Mouse (Mus musculus): ENCODE results near the gene Apobec1. TPM values are rescaled to one million over a fixed set of nuclear protein-coding genes. Genes with fewer than 3 reads are reported as not detected.

Apobec1 gene
- polyA plus RNA-seq, 1 experiment from 2014 or later: 8.9 TPM

GRCm38 (mm10) chr6:122571617-122571959, 30.7 kb downstream of the Apobec1 start:
- H3K4me2 ChIP-seq (replicated peaks; ENCODE audit: low read depth, low read length): no peak overlapping the region
- no peaks in the 10 kb centered on the region for H3K9me3 ChIP-seq (ENCODE audit: low read length)
- H3K36me3 ChIP-seq (ENCODE audit: insufficient read depth, low read length): no peaks in the 10 kb centered on the region
- no peaks in the 10 kb centered on the region for H3K27me3 ChIP-seq (replicated peaks; ENCODE audit: insufficient read depth, low read length)
- no peak for DNase-seq (ENCODE audit: low spot score)
- no peak overlapping the region for H3K4me3 ChIP-seq (ENCODE audit: low read depth, low read length)
- TF ChIP-seq CTCF (IDR thresholded peaks at IDR 0.05) (no peak), EP300 (IDR thresholded peaks at IDR 0.05) (no peak)
- ATAC-seq: no peak
- no peaks in the 10 kb centered on the region for H3K4me1 ChIP-seq (ENCODE audit: insufficient read depth, low read depth, low read length)
- no peak overlapping the region for H3K9ac ChIP-seq (replicated peaks; ENCODE audit: low read depth)
- whole genome bisulfite sequencing: 54% methylated on average over 3 of the region's 3 CpGs
- no peak overlapping the region for H3K27ac ChIP-seq (ENCODE audit: low read length)

- H3K9ac ChIP-seq (replicated peaks; ENCODE audit: low read depth): no peak overlapping the region
- no peaks in the 10 kb centered on the region for H3K36me3 ChIP-seq (ENCODE audit: insufficient read depth, low read length)
- H3K4me2 ChIP-seq (replicated peaks; ENCODE audit: low read depth, low read length): no peak overlapping the region
- WGBS: 35% methylated on average over 8 of the region's 8 CpGs
- H3K4me3 ChIP-seq (ENCODE audit: low read depth, low read length): no peak overlapping the region
- no peaks in the 10 kb centered on the region for H3K9me3 ChIP-seq (ENCODE audit: low read length)
- peak; percentile 54 for DNase-seq (ENCODE audit: low spot score)
- peak; percentile 58; the same call in 1 of the 2 replicates for TF ChIP-seq EP300 (IDR thresholded peaks at IDR 0.05)
- TF ChIP-seq CTCF (IDR thresholded peaks at IDR 0.05): no peak
- H3K27me3 ChIP-seq (replicated peaks; ENCODE audit: insufficient read depth, low read length): no peaks in the 10 kb centered on the region
- ATAC-seq: peak; percentile 55
- no peak overlapping the region for H3K27ac ChIP-seq (ENCODE audit: low read length)
- H3K4me1 ChIP-seq (ENCODE audit: insufficient read depth, low read depth, low read length): no peaks in the 10 kb centered on the region
Observed at GRCm38 (mm10) chr6:122570695-122571616, 31.3 kb downstream of the Apobec1 start.

GRCm38 (mm10) chr6:122569762-122570161, 32.5 kb downstream of the Apobec1 start:
- Histone ChIP-seq H3K4me2 (replicated peaks; ENCODE audit: low read depth, low read length) (no peak overlapping the region), H3K27ac (ENCODE audit: low read length) (no peak overlapping the region), H3K9ac (replicated peaks; ENCODE audit: low read depth) (no peak overlapping the region), H3K4me3 (ENCODE audit: low read depth, low read length) (no peak overlapping the region), H3K4me1 (ENCODE audit: insufficient read depth, low read depth, low read length) (no peaks in the 10 kb centered on the region), H3K27me3 (replicated peaks; ENCODE audit: insufficient read depth, low read length) (no peaks in the 10 kb centered on the region), H3K36me3 (ENCODE audit: insufficient read depth, low read length) (no peaks in the 10 kb centered on the region), H3K9me3 (ENCODE audit: low read length) (no peaks in the 10 kb centered on the region)
- TF ChIP-seq CTCF (IDR thresholded peaks at IDR 0.05) (no peak), EP300 (IDR thresholded peaks at IDR 0.05) (no peak)
- ATAC-seq: no peak
- WGBS: 69% methylated on average over 1 of the region's 1 CpGs
- DNase-seq (ENCODE audit: low spot score): no peak

GRCm38 (mm10) chr6:122569113-122569512, 33.1 kb downstream of the Apobec1 start:
- no peaks in the 10 kb centered on the region for H3K4me1 ChIP-seq (ENCODE audit: insufficient read depth, low read depth, low read length)
- WGBS: 60% methylated on average over 5 of the region's 5 CpGs
- H3K36me3 ChIP-seq (ENCODE audit: insufficient read depth, low read length): no peaks in the 10 kb centered on the region
- no peaks in the 10 kb centered on the region for H3K9me3 ChIP-seq (ENCODE audit: low read length)
- no peak overlapping the region for H3K4me2 ChIP-seq (replicated peaks; ENCODE audit: low read depth, low read length)
- H3K9ac ChIP-seq (replicated peaks; ENCODE audit: low read depth): no peak overlapping the region
- H3K27ac ChIP-seq (ENCODE audit: low read length): no peak overlapping the region
- H3K4me3 ChIP-seq (ENCODE audit: low read depth, low read length): no peak overlapping the region
- no peak for DNase-seq (ENCODE audit: low spot score)
- H3K27me3 ChIP-seq (replicated peaks; ENCODE audit: insufficient read depth, low read length): no peaks in the 10 kb centered on the region
- no peak for TF ChIP-seq EP300 (IDR thresholded peaks at IDR 0.05)
- no peak for TF ChIP-seq CTCF (IDR thresholded peaks at IDR 0.05)
- no peak for ATAC-seq

- H3K27me3 ChIP-seq (replicated peaks; ENCODE audit: insufficient read depth, low read length): no peaks in the 10 kb centered on the region
- H3K36me3 ChIP-seq (ENCODE audit: insufficient read depth, low read length): no peaks in the 10 kb centered on the region
- H3K9ac ChIP-seq (replicated peaks; ENCODE audit: low read depth): no peak overlapping the region
- DNase-seq (ENCODE audit: low spot score) (no peak), ATAC-seq (no peak)
- TF ChIP-seq EP300 (IDR thresholded peaks at IDR 0.05): no peak
- TF ChIP-seq CTCF (IDR thresholded peaks at IDR 0.05): no peak
- H3K27ac ChIP-seq (ENCODE audit: low read length): no peak overlapping the region
- no peaks in the 10 kb centered on the region for H3K4me1 ChIP-seq (ENCODE audit: insufficient read depth, low read depth, low read length)
- H3K4me3 ChIP-seq (ENCODE audit: low read depth, low read length): no peak overlapping the region
- no peak overlapping the region for H3K4me2 ChIP-seq (replicated peaks; ENCODE audit: low read depth, low read length)
- no peaks in the 10 kb centered on the region for H3K9me3 ChIP-seq (ENCODE audit: low read length)
- WGBS: 79% methylated on average over 9 of the region's 9 CpGs
Observed at GRCm38 (mm10) chr6:122565070-122565784, 37.0 kb downstream of the Apobec1 start.

- WGBS: 5% methylated on average over 6 of the region's 6 CpGs
- H3K36me3 ChIP-seq (ENCODE audit: insufficient read depth, low read length): no peaks in the 10 kb centered on the region
- no peak overlapping the region for H3K9ac ChIP-seq (replicated peaks; ENCODE audit: low read depth)
- ATAC-seq (0 out of 2 replicates have a peak, but pooled peaks have one; percentile 22), DNase-seq (ENCODE audit: low spot score) (peak; percentile 67)
- H3K27ac ChIP-seq (ENCODE audit: low read length): no peak overlapping the region
- no peak overlapping the region for H3K4me2 ChIP-seq (replicated peaks; ENCODE audit: low read depth, low read length)
- TF ChIP-seq CTCF (IDR thresholded peaks at IDR 0.05) (peak; percentile 87), EP300 (IDR thresholded peaks at IDR 0.05) (no peak)
- H3K4me3 ChIP-seq (ENCODE audit: low read depth, low read length): no peak overlapping the region
- H3K4me1 ChIP-seq (ENCODE audit: insufficient read depth, low read depth, low read length): no peaks in the 10 kb centered on the region
- H3K27me3 ChIP-seq (replicated peaks; ENCODE audit: insufficient read depth, low read length): no peaks in the 10 kb centered on the region
- H3K9me3 ChIP-seq (ENCODE audit: low read length): no peaks in the 10 kb centered on the region
Observed at GRCm38 (mm10) chr6:122562463-122562862, 39.8 kb downstream of the Apobec1 start.
